Mouse (Mus musculus) gastrocnemius, postnatal 25 days (tissue): ENCODE measurements around the gene Clybl. TPM values are rescaled to one million over a fixed set of nuclear protein-coding genes. Genes with fewer than 3 reads are reported as not detected.

Experiments
- DNase-seq: peaks from one replicate; pipeline ENCODE4 v3.0.0; 2022
- total RNA-seq, 2 experiments: library from RNA; stranded (reverse); gene quantifications; 1 replicate in 1 of 2; 2 replicates in 1 of 2; pipeline ENCODE4 v1.2.3; 2021

The Clybl gene
- total RNA-seq, 2 experiments from 2014 or later, result 62.1 to 62.3 TPM

DNA sequence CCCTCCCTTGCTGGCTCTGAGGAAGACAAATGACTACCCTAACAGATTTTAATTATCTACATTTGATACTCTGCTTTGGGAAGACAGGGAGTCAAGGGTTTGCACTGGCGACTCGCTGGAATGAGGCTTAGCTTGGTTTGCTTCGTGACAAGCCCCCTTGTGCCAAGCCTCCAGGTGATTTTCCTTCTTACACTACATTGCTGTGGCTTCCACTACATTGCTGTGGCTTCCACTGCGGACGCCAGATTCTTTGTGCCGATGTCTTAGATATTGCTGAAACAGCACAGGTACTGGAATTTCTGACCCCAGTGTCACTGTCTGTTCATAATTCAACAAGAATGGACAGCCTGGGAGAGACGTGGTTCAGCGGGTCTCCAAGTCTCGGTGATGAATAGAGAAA, 180.3 kb downstream of the Clybl start:
- no peak for DNase-seq

DNA sequence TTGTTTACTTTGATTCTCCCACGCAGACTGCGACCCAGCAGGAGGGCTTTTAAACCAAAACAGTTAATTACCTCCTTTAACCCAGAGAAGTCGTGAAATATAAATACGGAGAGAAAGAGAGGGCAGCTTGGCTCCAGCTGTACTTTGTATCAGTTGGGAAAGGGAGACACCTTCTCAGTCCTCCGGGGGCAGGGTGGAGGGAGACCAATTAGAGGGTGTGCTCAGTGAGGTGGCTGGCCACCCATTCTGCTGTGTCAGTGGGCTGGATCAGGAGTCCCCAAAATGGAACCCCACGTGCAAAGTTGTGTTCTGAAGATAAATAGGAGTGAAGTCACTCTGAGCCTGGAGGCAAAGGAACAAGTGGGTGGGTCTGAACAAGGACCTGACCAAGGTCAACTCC, 181.7 kb downstream of the Clybl start:
- no peak for DNase-seq

DNA sequence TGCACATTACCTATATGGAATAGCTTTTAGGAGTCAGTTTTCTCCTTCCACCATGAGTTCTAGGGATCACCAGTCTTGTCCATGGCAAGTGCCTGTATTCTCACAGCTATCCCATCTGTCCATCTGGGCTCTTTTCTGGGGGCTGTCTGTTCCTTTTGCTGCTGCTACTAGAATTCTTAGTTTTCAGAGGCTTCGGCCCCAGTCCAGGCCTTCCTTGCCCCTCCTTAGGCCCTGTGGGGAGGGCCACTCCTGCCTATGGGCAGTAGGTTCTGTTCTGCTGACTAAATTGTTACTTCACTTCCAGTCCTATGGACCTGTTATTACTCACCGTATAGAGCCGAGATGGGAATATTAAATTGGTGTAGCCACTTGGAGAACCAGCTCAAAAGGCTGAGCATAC, 182.5 kb downstream of the Clybl start:
- DNase-seq, result no peak

DNA sequence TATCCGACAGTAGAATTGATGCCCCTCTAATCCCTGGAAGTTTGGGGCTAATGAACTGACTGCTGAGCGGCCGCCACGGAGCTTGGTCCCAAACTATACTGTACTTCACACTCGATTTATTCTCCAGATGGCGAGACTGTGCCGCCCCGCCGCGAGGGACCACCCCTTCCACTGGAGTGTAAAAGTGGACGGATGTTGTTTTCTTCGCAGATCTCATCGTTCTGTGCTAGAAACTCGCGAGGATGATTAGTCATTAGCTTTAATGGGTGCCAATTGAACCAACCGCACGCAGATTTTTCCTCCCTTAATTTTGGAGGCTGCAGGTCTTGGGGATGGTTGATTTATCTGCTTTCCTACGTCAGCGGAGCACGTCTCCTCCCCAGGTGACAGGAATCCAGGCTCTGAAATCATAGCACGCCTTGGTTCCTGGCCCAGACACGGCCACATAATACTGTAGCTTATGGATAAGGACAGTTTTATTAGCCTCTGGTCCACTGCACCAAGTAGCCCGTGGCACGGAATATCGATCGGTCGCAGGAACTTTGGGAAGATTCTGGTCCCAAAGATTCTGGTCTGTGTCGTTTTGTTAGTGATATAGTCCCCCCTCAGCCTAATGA, 185.9 kb downstream of the Clybl start:
- no peak for DNase-seq

DNA sequence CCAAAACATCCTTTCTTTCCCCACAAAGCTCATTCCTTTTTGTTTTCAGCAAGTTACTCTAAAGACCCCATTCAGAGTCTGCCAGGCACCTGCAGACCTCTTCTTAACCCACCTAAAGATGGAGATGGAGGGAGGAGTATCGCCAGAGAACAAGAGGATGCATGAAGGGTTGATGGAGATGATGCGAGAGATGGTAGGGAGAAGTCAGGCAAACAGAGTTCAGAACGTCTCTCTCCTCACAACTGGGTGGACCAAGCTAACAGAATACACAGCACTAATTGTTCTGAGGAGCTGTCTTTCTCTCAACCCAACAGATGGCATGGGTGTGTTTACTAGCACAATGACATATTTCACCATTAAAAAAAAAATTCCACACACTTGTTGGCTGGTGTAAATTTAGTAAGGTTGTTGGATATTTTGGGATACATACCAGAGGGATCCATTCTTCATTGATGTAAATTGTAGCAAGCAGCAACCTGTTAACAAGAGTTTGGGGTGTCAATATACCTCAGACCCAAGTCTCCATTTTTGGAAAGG, 186.4 kb downstream of the Clybl start:
- no peak for DNase-seq

DNA sequence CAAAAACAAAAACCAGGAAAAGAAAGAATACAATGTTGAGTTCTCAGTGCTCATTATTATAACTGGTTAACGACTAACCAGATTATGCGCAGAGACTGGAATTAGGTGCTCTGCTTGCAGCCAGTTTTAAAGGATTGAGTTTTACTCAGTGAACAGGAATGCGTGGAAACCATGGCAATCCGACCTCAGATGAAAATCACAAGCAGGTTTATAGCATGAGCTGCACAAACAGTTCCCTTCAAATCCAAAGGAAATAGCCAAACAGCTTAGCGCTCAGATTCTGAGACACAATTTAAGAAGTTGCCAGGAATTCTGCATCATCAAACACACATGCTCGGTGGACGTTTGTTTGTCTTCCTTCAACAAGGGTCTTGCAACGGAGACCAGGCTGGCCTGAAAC, 187.0 kb downstream of the Clybl start:
- DNase-seq, result no peak

DNA sequence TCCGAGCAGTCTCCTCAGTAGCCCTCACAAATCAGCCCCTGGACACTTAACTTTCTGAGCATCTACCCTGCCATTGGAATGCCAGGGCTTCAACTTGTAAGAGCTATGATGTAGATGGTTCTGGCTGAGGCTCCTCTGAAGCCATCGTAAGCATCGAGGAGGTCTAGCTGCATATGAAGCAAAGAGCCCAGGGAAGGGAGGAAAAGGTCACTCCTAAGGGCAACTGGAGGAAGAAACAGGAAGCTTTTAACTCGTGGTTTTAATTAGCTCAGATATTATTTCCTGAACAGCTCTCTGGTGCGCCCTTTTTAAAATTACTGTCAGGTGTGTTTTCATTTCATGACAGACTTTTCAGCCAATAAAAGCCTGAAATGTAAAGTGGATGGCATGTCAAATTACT, 190.5 kb downstream of the Clybl start:
- no peak for DNase-seq

DNA sequence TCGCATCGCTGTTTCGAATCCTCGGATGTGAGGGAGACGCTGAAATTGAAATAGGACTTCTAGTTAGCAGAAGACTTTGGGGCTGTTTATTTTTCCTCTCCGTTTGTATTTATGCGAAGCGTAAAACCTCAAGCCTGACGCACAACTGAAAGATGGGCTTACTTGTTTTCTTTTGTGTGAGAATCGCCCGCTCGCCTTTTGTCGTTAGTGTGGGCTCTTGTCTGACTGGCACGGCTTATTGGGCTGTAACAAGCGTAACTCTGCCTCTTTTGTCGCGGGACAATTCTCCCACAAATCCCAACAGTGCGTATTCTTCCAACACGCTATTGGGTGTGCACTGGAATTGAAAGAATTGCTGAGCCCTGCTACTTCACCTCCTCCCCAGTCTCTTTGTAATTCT, 192.0 kb downstream of the Clybl start:
- no peak for DNase-seq

DNA sequence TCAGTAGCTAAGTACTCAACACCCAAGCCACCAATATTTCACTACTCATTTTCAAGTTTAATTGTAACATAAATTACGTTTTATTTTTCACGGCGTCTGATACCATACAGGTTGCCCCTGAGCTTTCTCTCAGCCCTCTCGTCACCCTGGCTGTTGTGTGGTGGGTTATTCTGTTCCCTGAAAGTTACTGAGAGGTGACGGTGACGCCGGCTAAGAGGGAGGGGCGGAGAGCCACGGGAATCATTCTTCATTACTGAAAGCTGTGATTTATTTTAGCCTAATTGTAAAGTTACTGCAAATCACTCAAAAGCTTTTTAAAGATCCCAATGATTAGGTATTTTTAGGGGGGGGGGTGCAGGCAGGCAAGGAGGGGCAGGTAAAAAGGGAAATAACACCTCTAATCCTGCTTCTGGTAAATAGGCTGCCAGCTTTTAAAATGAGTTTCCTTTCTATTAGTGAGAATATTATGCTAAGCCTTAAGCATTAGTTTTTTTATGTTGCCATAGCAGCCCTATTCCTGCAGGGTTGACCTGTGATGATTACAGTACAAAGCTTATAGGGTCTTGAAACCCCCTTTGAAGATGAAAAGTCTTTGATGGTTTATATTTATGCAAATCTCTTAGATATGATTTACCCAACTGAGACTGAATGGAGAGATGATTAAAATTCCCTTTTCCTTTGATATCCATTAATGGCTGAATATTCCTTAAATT, 192.9 kb downstream of the Clybl start:
- no peak for DNase-seq

DNA sequence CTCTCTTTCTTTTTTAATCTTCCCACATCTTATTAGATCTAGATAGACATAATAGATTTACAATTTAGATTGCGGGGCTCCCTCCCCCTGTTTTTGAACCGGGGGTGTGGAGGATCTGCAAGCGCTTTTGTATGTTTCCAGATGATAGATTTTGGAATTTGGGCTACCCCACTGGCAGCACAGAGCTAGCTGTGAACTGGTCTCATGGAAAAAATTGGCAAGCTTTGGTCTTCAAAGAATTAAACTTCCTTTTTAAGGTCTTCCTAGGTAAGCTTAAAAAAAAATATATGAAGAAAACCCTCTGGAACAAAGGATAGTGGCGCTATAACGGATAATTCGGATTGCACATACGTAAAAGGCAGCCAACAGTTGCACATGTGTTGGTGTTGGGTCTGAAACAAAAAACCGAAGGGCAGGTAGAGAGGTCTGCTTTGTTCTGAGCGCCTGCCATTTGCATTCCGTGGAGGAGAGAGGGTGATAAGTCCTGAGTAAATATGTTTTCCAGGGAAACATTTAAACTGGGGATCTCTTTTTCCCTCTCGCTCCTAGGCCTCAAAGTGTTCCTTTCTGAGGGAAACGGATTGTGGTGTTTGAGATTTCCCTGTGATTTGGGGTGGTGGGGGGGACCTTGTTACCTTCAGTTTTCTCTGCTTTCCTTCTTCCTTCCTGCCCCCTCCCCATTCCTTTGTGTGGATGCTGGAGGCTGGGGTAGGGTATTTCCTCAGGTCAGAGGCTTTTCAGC, 193.7 kb downstream of the Clybl start:
- DNase-seq, result no peak

DNA sequence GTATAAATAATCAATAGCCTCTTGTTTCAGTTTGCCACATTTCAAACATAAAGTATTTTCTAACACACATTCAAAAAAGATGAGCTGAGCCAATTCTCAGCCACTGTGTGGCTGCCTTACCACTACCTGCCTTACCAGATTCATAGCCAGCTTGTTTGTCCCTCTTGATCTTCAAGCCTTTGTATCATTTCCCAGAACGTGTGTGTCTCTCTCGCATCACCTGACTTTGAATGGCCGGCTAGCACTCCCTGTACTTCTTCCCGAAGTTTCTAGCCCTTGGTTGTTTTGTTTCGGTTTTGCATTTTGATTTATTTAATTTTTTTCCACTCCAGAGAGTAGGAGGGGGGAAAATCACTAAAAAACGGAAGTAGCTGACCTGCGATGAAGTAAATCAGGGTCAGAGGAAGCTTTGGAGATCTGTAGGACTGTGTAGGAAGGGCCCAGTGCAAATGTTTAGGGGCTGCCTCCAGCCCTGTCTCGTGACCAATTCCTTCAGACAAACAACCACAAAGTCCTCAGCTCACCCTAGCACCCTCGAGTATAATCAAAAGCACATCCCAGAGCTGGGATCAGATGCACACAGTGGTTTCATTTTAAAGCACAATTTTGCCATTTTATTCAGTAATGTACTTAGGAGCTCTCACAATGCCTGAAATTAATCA, 195.1 kb downstream of the Clybl start:
- DNase-seq, result no peak

DNA sequence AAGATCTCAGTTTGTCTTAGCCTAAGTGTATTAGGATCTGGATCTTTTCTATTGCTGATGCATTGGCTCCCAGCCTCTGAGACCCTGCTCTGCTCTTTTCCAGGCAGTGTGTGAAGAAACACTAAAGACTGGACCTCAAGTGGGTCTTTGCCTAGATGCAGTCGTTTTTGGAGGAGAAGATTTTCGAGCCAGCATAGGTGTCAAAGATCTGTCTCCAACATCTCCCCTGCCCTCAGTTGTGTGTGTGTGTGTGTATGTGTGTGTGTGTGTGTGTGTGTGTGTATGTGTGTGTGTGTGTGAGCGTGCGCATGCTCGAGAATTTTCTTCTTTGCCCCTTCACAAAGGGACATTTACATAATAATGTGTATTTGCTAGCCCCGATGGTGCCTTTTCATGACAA, 196.2 kb downstream of the Clybl start:
- DNase-seq, result no peak

DNA sequence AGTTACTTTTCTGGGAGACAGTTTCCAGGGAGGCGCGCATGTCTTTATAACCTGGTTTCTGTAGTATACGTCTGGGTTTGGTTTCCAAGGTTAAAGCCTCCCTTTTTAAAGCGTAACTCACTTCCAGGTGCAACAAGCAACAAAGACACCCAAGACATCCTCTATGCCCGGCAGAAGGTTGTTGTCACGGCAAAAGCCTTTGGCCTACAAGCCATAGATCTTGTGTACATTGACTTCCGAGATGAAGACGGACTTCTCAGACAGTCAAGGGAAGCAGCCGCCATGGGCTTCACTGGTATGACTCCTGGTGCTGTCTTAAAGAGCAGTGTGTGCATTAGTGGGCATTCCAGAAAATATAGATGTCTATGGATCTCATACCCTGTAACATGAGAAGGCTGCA, 197.6 kb downstream of the Clybl start:
- DNase-seq, result no peak

DNA sequence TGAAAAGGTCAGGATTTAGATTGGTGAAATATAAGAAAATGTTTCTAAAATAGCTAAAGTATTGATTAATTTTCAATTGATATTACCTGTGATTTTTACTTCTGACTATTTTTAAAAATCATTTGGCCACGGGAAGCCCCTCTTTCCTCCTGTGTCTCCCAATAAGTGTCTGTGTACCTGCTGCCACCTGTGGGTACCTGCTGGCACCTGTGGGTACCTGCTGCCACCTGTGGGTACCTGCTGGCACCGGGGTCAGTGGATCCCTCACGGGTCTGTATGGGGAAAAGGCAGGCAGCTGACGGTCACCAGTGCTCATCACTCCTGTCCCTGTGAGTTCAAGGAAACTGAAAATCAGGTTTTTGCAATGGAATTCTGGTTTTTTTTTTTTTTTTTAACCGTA, 198.5 kb downstream of the Clybl start:
- no peak for DNase-seq

DNA sequence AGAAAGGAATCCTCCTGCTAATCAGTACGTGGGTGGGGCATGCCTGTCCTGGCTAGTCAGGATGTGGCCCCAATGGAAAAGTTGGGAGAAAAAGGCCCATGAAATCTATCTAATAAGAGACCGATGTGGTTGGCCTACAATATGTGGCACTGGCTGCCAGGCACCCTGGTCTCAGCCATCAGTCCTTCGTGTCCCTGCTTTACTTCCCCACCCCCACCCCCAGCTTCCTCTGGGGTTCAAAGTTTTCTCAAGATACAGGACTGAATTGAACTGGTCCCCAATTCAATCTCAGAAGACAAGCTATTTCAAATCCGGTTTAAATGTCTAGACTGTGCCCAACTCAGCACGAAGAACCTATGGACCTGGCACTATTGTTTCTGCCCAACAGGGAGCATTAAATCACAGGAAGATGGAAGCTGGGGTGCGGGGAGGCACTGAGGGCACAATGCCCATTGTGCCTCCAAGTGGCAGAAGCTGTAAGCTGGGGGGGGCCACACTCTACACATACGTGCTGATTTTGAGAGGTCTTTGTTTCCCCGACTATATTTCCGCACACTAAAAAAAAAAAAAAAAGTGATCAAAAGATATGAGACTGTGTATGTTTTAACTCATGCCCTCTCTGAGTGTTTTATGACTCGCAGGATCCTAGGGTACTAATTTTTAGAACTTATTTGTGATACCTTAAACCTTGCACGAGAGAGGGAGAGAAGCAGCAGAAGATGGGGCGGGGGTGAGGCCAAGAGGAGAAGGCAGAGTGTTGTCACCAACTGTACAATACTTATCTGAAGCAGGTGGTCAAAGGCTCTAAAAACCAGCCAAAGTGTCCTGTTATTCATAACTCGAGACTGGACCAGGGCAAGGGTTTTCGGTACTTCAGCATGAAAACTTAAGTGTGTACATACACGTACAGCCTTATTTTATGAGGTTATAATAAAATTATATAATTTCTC, 199.7 kb downstream of the Clybl start:
- no peak for DNase-seq

DNA sequence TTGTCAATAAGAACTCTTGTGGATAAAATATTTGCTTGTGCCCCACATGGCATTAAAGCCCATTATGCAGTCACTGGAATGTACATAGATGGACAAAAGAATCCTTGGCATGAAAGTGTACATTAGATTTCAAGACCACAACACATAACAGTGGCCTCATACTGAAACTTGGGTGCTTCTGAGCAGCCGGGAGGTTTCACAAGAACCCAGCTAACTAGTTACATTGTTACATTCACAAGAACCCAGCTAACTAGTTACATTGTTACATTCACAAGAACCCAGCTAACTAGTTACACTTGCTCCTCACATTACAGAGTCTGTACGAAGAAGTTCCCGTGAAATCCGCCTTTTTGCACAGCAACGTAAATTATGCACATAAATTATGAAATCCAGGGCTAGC, 200.8 kb downstream of the Clybl start:
- no peak for DNase-seq

DNA sequence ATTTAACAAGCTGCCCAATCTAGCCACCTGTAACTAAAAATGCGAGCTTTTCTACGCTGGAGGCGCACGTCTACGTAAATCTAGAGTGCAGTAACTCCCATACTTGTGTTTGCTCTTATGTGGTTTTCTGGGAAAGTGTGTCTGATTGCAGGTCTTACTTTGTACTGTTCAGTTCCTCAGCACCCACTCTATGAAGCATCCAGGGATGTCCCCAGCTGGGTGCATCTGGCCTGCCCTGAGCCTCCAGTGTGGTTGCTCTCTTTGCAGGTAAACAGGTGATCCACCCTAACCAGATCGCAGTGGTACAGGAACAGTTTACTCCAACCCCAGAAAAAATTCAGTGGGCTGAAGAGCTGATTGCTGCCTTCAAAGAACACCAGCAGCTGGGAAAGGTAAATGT, 202.4 kb downstream of the Clybl start:
- DNase-seq, result no peak

DNA sequence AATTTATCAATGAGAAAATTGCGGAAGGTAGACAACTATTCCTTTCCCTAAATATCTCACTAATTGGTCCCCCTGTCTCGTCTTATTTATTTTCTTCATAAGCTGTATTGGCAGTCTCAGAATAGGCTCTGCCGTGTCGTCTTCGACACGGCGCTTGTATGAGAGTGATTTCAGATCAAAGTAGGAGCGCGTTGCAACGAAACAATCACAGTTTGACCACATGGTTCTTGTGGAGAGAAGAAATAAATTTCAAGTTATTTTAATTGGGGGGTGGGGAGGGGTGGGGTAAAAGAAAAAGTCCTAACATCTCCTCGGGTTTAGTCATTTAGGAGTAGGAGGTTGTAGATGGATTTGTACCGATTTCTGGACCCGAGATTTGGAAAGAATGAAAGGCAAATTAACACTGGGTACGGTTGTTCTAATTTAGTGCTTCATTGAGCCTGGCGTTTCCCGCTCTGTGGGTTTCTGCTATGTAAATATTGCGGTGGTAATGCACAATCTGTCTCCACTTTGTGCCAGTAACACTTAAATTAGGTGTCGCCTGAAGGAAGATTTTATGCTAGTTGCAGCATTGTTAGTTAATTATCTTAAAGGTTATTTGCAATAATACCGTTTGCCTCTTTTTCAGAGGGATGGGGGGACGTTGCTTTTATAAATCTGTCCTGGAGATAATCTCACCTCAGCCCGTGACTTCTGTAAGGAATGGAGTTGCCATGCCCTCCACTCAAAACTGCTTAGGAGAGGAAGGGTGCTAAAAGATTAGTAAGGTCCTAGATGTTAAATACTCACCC, 203.1 kb downstream of the Clybl start:
- DNase-seq, result no peak

DNA sequence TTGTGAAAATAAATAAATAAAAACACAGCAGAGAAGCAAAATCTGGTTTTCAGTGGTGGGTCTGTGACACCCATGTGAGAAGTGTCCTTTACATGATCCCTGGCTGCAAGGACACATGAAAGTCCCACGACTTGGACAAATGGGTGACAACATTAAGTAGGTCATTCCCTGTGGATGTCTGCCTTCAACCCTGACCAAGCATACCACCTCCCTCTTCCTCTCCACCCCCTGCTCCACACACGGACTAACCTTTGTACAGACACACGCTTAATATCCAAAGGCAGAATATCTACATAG, 203.7 kb downstream of the Clybl start:
- DNase-seq, result no peak

DNA sequence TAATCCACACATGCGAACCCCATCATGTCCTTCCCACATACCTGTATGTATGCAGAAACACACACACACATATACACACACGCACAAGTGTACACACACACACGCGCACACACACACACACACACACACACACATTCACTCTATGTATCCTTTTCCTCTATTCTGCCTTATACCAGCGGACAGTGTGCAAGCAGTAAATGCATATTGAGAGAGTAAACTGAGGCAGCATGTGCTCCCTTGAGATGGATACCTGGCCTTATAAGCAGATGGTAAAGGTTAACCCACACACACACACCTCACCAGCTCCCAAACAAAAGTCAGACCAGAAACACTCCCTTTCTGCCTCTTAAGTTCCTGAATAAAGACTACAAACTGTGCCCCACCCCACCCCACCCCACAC, 204.3 kb downstream of the Clybl start:
- DNase-seq, result no peak
